Mouse (Mus musculus): Measurements from ENCODE around the gene Nemp1. TPM values are rescaled to one million over a fixed set of nuclear protein-coding genes. Genes with fewer than 3 reads are reported as not detected.

Nemp1 gene
- polyA plus RNA-seq, 1 experiment from 2014 or later, result 10.2 TPM

GRCm38 (mm10) chr10:127739661-127740161 lies 73.0 kb downstream of the Nemp1 start:
- peak; percentile 15; the same call in 1 of the 2 replicates for ATAC-seq (ENCODE audit: insufficient number of reproducible peaks, insufficient read depth, low FRiP score, low read depth)
- Histone ChIP-seq H3K9me3 (ENCODE audit: control insufficient read depth, low read depth, low read length) (no peaks in the 10 kb centered on the region), H3K36me3 (ENCODE audit: control insufficient read depth, insufficient read depth, low read length) (peaks cover 34% of the 10 kb centered on the region), H3K4me2 (replicated peaks; ENCODE audit: low read depth, low read length) (peak overlapping the region; percentile 82), H3K9ac (replicated peaks; ENCODE audit: low read depth, low read length) (peak overlapping the region; percentile 97), H3K4me1 (ENCODE audit: control insufficient read depth, insufficient read depth, low read length) (peaks cover 8% of the 10 kb centered on the region; the same call in 1 of the 2 replicates), H3K27ac (ENCODE audit: low read length) (peak overlapping the region; percentile 66), H3K4me3 (ENCODE audit: low read depth, low read length) (peak overlapping the region; percentile 86), H3K27me3 (ENCODE audit: control insufficient read depth, insufficient read depth, low read length) (no peaks in the 10 kb centered on the region)
- under 1% methylated on average over 49 of the region's 55 CpGs for WGBS

GRCm38 (mm10) chr10:127744661-127745060 lies 78.0 kb downstream of the Nemp1 start:
- 65% methylated on average over 5 of the region's 5 CpGs for WGBS
- no peak for ATAC-seq (ENCODE audit: insufficient number of reproducible peaks, insufficient read depth, low FRiP score, low read depth)

GRCm38 (mm10) chr10:127745886-127746285 lies 79.2 kb downstream of the Nemp1 start:
- H3K4me1 ChIP-seq (ENCODE audit: control insufficient read depth, insufficient read depth, low read length), result peaks cover 10% of the 10 kb centered on the region; the same call in 1 of the 2 replicates
- no peak for ATAC-seq (ENCODE audit: insufficient number of reproducible peaks, insufficient read depth, low FRiP score, low read depth)
- peaks cover 64% of the 10 kb centered on the region for H3K36me3 ChIP-seq (ENCODE audit: control insufficient read depth, insufficient read depth, low read length)
- H3K27me3 ChIP-seq (ENCODE audit: control insufficient read depth, insufficient read depth, low read length), result no peaks in the 10 kb centered on the region
- no peak overlapping the region for H3K4me3 ChIP-seq (ENCODE audit: low read depth, low read length)
- 63% methylated on average over 5 of the region's 5 CpGs for WGBS
- H3K9me3 ChIP-seq (ENCODE audit: control insufficient read depth, low read depth, low read length), result no peaks in the 10 kb centered on the region
- no peak overlapping the region for H3K4me2 ChIP-seq (replicated peaks; ENCODE audit: low read depth, low read length)
- no peak overlapping the region for H3K9ac ChIP-seq (replicated peaks; ENCODE audit: low read depth, low read length)
- H3K27ac ChIP-seq (ENCODE audit: low read length), result no peak overlapping the region

More at GRCm38 (mm10) chr10:127744661-127745060, 78.0 kb downstream of the Nemp1 start:
- no peak overlapping the region for H3K4me3 ChIP-seq (ENCODE audit: low read depth, low read length)
- H3K9ac ChIP-seq (replicated peaks; ENCODE audit: low read depth, low read length), result no peak overlapping the region
- H3K27me3 ChIP-seq (ENCODE audit: control insufficient read depth, insufficient read depth, low read length), result no peaks in the 10 kb centered on the region
- no peaks in the 10 kb centered on the region for H3K9me3 ChIP-seq (ENCODE audit: control insufficient read depth, low read depth, low read length)
- H3K4me1 ChIP-seq (ENCODE audit: control insufficient read depth, insufficient read depth, low read length), result peaks cover 18% of the 10 kb centered on the region
- H3K4me2 ChIP-seq (replicated peaks; ENCODE audit: low read depth, low read length), result no peak overlapping the region
- no peak overlapping the region for H3K27ac ChIP-seq (ENCODE audit: low read length)
- H3K36me3 ChIP-seq (ENCODE audit: control insufficient read depth, insufficient read depth, low read length), result peaks cover 64% of the 10 kb centered on the region

- H3K9ac ChIP-seq (replicated peaks; ENCODE audit: low read depth, low read length), result no peak overlapping the region
- WGBS, result 90% methylated on average over 8 of the region's 8 CpGs
- H3K4me3 ChIP-seq (ENCODE audit: low read depth, low read length), result no peak overlapping the region
Observed at GRCm38 (mm10) chr10:127747254-127747653, 80.6 kb downstream of the Nemp1 start.

GRCm38 (mm10) chr10:127748847-127749612 lies 82.3 kb downstream of the Nemp1 start:
- 7% methylated on average over 8 of the region's 8 CpGs for WGBS
- no peak for ATAC-seq (ENCODE audit: insufficient number of reproducible peaks, insufficient read depth, low FRiP score, low read depth)
- Histone ChIP-seq H3K27me3 (ENCODE audit: control insufficient read depth, insufficient read depth, low read length) (no peaks in the 10 kb centered on the region), H3K9me3 (ENCODE audit: control insufficient read depth, low read depth, low read length) (no peaks in the 10 kb centered on the region), H3K4me1 (ENCODE audit: control insufficient read depth, insufficient read depth, low read length) (peaks cover 13% of the 10 kb centered on the region; the same call in 1 of the 2 replicates), H3K9ac (replicated peaks; ENCODE audit: low read depth, low read length) (no peak overlapping the region), H3K27ac (ENCODE audit: low read length) (no peak overlapping the region), H3K4me2 (replicated peaks; ENCODE audit: low read depth, low read length) (peak overlapping the region; percentile 25; the same call in 1 of the 2 replicates), H3K36me3 (ENCODE audit: control insufficient read depth, insufficient read depth, low read length) (peaks cover 36% of the 10 kb centered on the region), H3K4me3 (ENCODE audit: low read depth, low read length) (no peak overlapping the region)

More at GRCm38 (mm10) chr10:127747254-127747653, 80.6 kb downstream of the Nemp1 start:
- Histone ChIP-seq H3K27ac (ENCODE audit: low read length) (no peak overlapping the region), H3K36me3 (ENCODE audit: control insufficient read depth, insufficient read depth, low read length) (peaks cover 54% of the 10 kb centered on the region), H3K4me1 (ENCODE audit: control insufficient read depth, insufficient read depth, low read length) (peaks cover 13% of the 10 kb centered on the region; the same call in 1 of the 2 replicates), H3K27me3 (ENCODE audit: control insufficient read depth, insufficient read depth, low read length) (no peaks in the 10 kb centered on the region), H3K4me2 (replicated peaks; ENCODE audit: low read depth, low read length) (no peak overlapping the region), H3K9me3 (ENCODE audit: control insufficient read depth, low read depth, low read length) (no peaks in the 10 kb centered on the region)
- ATAC-seq (ENCODE audit: insufficient number of reproducible peaks, insufficient read depth, low FRiP score, low read depth), result no peak

GRCm38 (mm10) chr10:127750136-127750777 lies 83.6 kb downstream of the Nemp1 start:
- H3K4me2 ChIP-seq (replicated peaks; ENCODE audit: low read depth, low read length), result peak overlapping the region; percentile 25
- no peak overlapping the region for H3K27ac ChIP-seq (ENCODE audit: low read length)
- 48% methylated on average over 24 of the region's 24 CpGs for WGBS
- no peaks in the 10 kb centered on the region for H3K27me3 ChIP-seq (ENCODE audit: control insufficient read depth, insufficient read depth, low read length)
- peaks cover 25% of the 10 kb centered on the region for H3K36me3 ChIP-seq (ENCODE audit: control insufficient read depth, insufficient read depth, low read length)
- peaks cover 13% of the 10 kb centered on the region; the same call in 1 of the 2 replicates for H3K4me1 ChIP-seq (ENCODE audit: control insufficient read depth, insufficient read depth, low read length)
- 0 out of 2 replicates have a peak overlapping the region, but pooled peaks have one; percentile 6 for H3K4me3 ChIP-seq (ENCODE audit: low read depth, low read length)
- no peaks in the 10 kb centered on the region for H3K9me3 ChIP-seq (ENCODE audit: control insufficient read depth, low read depth, low read length)
- no peak overlapping the region for H3K9ac ChIP-seq (replicated peaks; ENCODE audit: low read depth, low read length)
- no peak for ATAC-seq (ENCODE audit: insufficient number of reproducible peaks, insufficient read depth, low FRiP score, low read depth)

Other genes starting within 250 kb of the Nemp1 start
- gene Stac3, start 165.2 kb upstream of the Nemp1 start, polyA plus RNA-seq (2014; fragmentation: Nextera tagmentation; extraction: Ambion mirVana), result 0.32 and 0.48 TPM in 2 replicates
- 81.3 and 84.3 TPM in 2 replicates for gene Ndufa4l2, start 151.9 kb upstream of the Nemp1 start, polyA plus RNA-seq (2014; fragmentation: Nextera tagmentation; extraction: Ambion mirVana)
- gene Shmt2, start 144.5 kb upstream of the Nemp1 start, polyA plus RNA-seq (2014; fragmentation: Nextera tagmentation; extraction: Ambion mirVana), result 107 and 121 TPM in 2 replicates
- 3.8 and 4.8 TPM in 2 replicates for gene Nxph4, start 132.3 kb upstream of the Nemp1 start, polyA plus RNA-seq (2014; fragmentation: Nextera tagmentation; extraction: Ambion mirVana)
- gene Lrp1, start 45.8 kb upstream of the Nemp1 start, polyA plus RNA-seq (2014; fragmentation: Nextera tagmentation; extraction: Ambion mirVana), result 98.0 and 99.3 TPM in 2 replicates
- gene Stat6, start 23.9 kb upstream of the Nemp1 start, polyA plus RNA-seq (2014; fragmentation: Nextera tagmentation; extraction: Ambion mirVana), result 24.7 and 26.5 TPM in 2 replicates
- 9.2 and 11.1 TPM in 2 replicates for gene Nab2, start 1.7 kb downstream of the Nemp1 start, polyA plus RNA-seq (2014; fragmentation: Nextera tagmentation; extraction: Ambion mirVana)
- 8.8 and 9.1 TPM in 2 replicates for gene Myo1a, start 38.3 kb downstream of the Nemp1 start, polyA plus RNA-seq (2014; fragmentation: Nextera tagmentation; extraction: Ambion mirVana)
- gene Tac2, start 57.6 kb downstream of the Nemp1 start, polyA plus RNA-seq (2014; fragmentation: Nextera tagmentation; extraction: Ambion mirVana), result 1.6 and 2.0 TPM in 2 replicates
- 4.6 and 4.9 TPM in 2 replicates for gene Zbtb39, start 72.6 kb downstream of the Nemp1 start, polyA plus RNA-seq (2014; fragmentation: Nextera tagmentation; extraction: Ambion mirVana)
- 0.67 and 0.87 TPM in 2 replicates for gene Gpr182, start 84.8 kb downstream of the Nemp1 start, polyA plus RNA-seq (2014; fragmentation: Nextera tagmentation; extraction: Ambion mirVana)
- gene Rdh1, start 92.8 kb downstream of the Nemp1 start, polyA plus RNA-seq (2014; fragmentation: Nextera tagmentation; extraction: Ambion mirVana), result not detected in 2 replicates
- gene Rdh16f1, start 92.9 kb downstream of the Nemp1 start, polyA plus RNA-seq (2014; fragmentation: Nextera tagmentation; extraction: Ambion mirVana), result not detected in 2 replicates
- 0.08 TPM in 1 of 2 replicates, not detected in the other for gene Rdh9, start 109.5 kb downstream of the Nemp1 start, polyA plus RNA-seq (2014; fragmentation: Nextera tagmentation; extraction: Ambion mirVana)
- not detected in 2 replicates for gene Rdh16, start 134.3 kb downstream of the Nemp1 start, polyA plus RNA-seq (2014; fragmentation: Nextera tagmentation; extraction: Ambion mirVana)
- gene Rdh19, start 183.0 kb downstream of the Nemp1 start, polyA plus RNA-seq (2014; fragmentation: Nextera tagmentation; extraction: Ambion mirVana), result not detected in 2 replicates
- gene Rdh16f2, start 199.6 kb downstream of the Nemp1 start, polyA plus RNA-seq (2014; fragmentation: Nextera tagmentation; extraction: Ambion mirVana), result not detected in 2 replicates
- not detected in 2 replicates for gene Rdh7, start 221.9 kb downstream of the Nemp1 start, polyA plus RNA-seq (2014; fragmentation: Nextera tagmentation; extraction: Ambion mirVana)
- gene Sdr9c7, start 231.6 kb downstream of the Nemp1 start, polyA plus RNA-seq (2014; fragmentation: Nextera tagmentation; extraction: Ambion mirVana), result not detected in 2 replicates